Mouse (Mus musculus): ENCODE data around the gene 2810459M11Rik. TPM values are rescaled to one million over a fixed set of nuclear protein-coding genes. Genes with fewer than 3 reads are reported as not detected.

Gene 2810459M11Rik
- total and polyA plus RNA-seq, 2 experiments from 2014 or later: not detected

GRCm38 (mm10) chr1:86021365-86021989, 24.2 kb upstream of the 2810459M11Rik start:
- Histone ChIP-seq H3K4me2 (ENCODE audit: low read depth, low read length) (no peak overlapping the region), H3K4me1 (ENCODE audit: control insufficient read depth, insufficient read depth) (no peaks in the 10 kb centered on the region), H3K27me3 (ENCODE audit: control insufficient read depth, insufficient read depth, low read length) (peaks cover 39% of the 10 kb centered on the region), H3K27ac (ENCODE audit: low read depth) (no peak overlapping the region), H3K9me3 (replicated peaks; ENCODE audit: control insufficient read depth, low read length) (no peaks in the 10 kb centered on the region), H3K36me3 (replicated peaks; ENCODE audit: control insufficient read depth, insufficient read depth, low read length) (no peaks in the 10 kb centered on the region), H3K9ac (replicated peaks; ENCODE audit: low read depth, low read length) (no peak overlapping the region), H3K4me3 (ENCODE audit: low read depth, low read length) (no peak overlapping the region)
- TF ChIP-seq CTCF (IDR thresholded peaks at IDR 0.05; ENCODE audit: low read depth) (peak; percentile 34; the same call in 1 of the 2 replicates), EP300 (IDR thresholded peaks at IDR 0.05; ENCODE audit: low read depth) (no peak)
- 65% methylated on average over 11 of the region's 11 CpGs for WGBS
- ATAC-seq (ENCODE audit: insufficient read depth, low read depth) (no peak), DNase-seq (ENCODE audit: low spot score) (no peak)

- DNase-seq (ENCODE audit: low spot score): no peak
- Histone ChIP-seq H3K27ac (ENCODE audit: low read depth) (no peak overlapping the region), H3K9ac (replicated peaks; ENCODE audit: low read depth, low read length) (no peak overlapping the region)
Measured at GRCm38 (mm10) chr1:86032273-86032987, 13.2 kb upstream of the 2810459M11Rik start.

DNA sequence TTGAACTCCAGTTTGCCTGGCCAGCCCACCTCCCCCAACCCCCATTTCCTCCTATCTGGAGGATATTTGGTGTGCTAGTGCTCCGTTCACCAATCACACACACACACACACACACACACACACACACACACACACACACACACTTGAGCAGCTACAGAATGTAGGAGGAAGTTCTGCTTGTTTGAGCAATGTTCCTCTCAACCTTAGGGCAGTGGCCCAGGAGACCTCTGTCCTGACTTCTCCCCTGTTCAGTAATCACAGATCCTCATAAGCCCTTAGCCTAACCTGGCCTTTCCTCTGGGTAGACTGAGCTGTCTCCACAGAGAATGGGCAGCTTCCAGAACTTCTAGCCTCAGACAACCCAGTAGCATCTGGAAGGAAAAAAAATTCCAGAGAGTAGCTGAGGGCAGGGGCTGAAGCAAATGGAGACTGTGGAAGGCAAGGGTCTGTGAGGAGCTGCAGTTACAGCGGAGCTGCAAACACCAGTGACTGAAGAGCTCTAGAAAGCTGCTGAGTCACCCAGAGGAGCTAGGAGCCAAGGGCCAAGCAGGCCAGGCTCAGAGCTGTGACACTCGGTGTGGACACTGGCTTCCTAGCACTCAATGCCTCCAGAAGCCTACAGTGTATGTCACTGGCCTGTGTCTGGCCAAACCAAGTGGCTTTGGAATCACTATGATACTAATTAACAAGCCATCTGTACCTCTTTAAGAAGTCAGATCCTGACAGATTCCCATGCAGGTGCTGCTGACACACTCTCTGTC, 7.3 kb upstream of the 2810459M11Rik start:
- no peak for ATAC-seq (ENCODE audit: insufficient read depth, low read depth)
- 47% methylated on average over 3 of the region's 3 CpGs for WGBS
- Histone ChIP-seq H3K4me3 (ENCODE audit: low read depth, low read length) (no peak overlapping the region), H3K4me1 (ENCODE audit: control insufficient read depth, insufficient read depth) (no peaks in the 10 kb centered on the region), H3K9me3 (replicated peaks; ENCODE audit: control insufficient read depth, low read length) (0 out of 2 replicates have a peak, but pooled peaks cover 5% of the 10 kb centered on the region), H3K4me2 (ENCODE audit: low read depth, low read length) (no peak overlapping the region), H3K27me3 (ENCODE audit: control insufficient read depth, insufficient read depth, low read length) (no peaks in the 10 kb centered on the region; the same call in 1 of the 2 replicates), H3K36me3 (replicated peaks; ENCODE audit: control insufficient read depth, insufficient read depth, low read length) (no peaks in the 10 kb centered on the region), H3K27ac (ENCODE audit: low read depth) (no peak overlapping the region), H3K9ac (replicated peaks; ENCODE audit: low read depth, low read length) (no peak overlapping the region)
- no peak for TF ChIP-seq CTCF (IDR thresholded peaks at IDR 0.05; ENCODE audit: low read depth)
- TF ChIP-seq EP300 (IDR thresholded peaks at IDR 0.05; ENCODE audit: low read depth): no peak
- DNase-seq (ENCODE audit: low spot score): no peak

More at GRCm38 (mm10) chr1:86032273-86032987, 13.2 kb upstream of the 2810459M11Rik start:
- no peak overlapping the region for H3K4me3 ChIP-seq (ENCODE audit: low read depth, low read length)
- H3K9me3 ChIP-seq (replicated peaks; ENCODE audit: control insufficient read depth, low read length): no peaks in the 10 kb centered on the region
- H3K4me1 ChIP-seq (ENCODE audit: control insufficient read depth, insufficient read depth): no peaks in the 10 kb centered on the region
- 32% methylated on average over 11 of the region's 11 CpGs for WGBS
- H3K36me3 ChIP-seq (replicated peaks; ENCODE audit: control insufficient read depth, insufficient read depth, low read length): no peaks in the 10 kb centered on the region
- no peak for ATAC-seq (ENCODE audit: insufficient read depth, low read depth)
- no peaks in the 10 kb centered on the region for H3K27me3 ChIP-seq (ENCODE audit: control insufficient read depth, insufficient read depth, low read length)
- no peak overlapping the region for H3K4me2 ChIP-seq (ENCODE audit: low read depth, low read length)
- TF ChIP-seq CTCF (IDR thresholded peaks at IDR 0.05; ENCODE audit: low read depth) (no peak), EP300 (IDR thresholded peaks at IDR 0.05; ENCODE audit: low read depth) (no peak)

DNA sequence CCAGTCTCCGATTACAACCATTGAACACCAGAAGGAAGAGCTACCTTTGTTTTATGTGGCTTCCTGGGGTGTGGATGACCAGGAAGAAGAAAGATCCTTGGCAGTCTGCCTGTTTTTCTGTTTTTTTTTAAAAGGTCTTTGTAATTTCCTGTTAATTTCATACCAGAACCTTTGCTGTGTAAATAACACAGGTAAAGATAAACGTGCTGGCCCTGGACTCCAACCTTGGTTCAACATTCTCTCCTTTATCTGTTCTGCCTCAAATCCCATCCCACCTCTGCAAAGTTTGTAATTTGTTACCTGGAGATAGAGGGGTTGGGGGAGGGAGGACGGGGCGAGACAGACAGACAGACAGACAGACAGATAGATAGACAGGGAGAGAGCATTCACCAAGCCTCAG, 5.5 kb upstream of the 2810459M11Rik start:
- Histone ChIP-seq H3K27ac (ENCODE audit: low read depth) (no peak overlapping the region), H3K36me3 (replicated peaks; ENCODE audit: control insufficient read depth, insufficient read depth, low read length) (no peaks in the 10 kb centered on the region), H3K4me1 (ENCODE audit: control insufficient read depth, insufficient read depth) (no peaks in the 10 kb centered on the region), H3K4me3 (ENCODE audit: low read depth, low read length) (no peak overlapping the region), H3K9me3 (replicated peaks; ENCODE audit: control insufficient read depth, low read length) (0 out of 2 replicates have a peak, but pooled peaks cover 5% of the 10 kb centered on the region), H3K4me2 (ENCODE audit: low read depth, low read length) (no peak overlapping the region), H3K9ac (replicated peaks; ENCODE audit: low read depth, low read length) (no peak overlapping the region), H3K27me3 (ENCODE audit: control insufficient read depth, insufficient read depth, low read length) (peaks cover 16% of the 10 kb centered on the region)
- ATAC-seq (ENCODE audit: insufficient read depth, low read depth): no peak
- TF ChIP-seq EP300 (IDR thresholded peaks at IDR 0.05; ENCODE audit: low read depth) (no peak), CTCF (IDR thresholded peaks at IDR 0.05; ENCODE audit: low read depth) (no peak)
- no peak for DNase-seq (ENCODE audit: low spot score)
- WGBS: 56% methylated on average over 4 of the region's 4 CpGs

DNA sequence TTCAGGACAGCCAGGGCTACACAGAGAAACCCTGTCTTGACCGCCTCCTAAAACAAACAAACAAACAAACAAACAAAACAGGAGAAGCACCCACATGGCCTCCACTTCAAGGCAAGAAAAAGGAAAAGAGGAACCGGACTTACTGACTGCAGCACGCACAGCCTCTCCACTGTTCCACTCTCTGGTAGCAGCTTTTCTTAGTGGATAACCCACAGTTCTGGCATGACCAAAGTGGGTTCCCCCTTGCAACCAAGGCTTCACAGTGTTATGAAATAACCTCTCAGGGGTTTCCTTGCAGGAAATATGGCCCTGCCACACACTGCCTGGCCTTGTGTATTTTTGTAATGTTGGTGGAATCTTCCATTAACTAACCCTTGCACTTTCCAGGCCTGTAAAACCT, 4.8 kb upstream of the 2810459M11Rik start:
- DNase-seq (ENCODE audit: low spot score): no peak
- Histone ChIP-seq H3K36me3 (replicated peaks; ENCODE audit: control insufficient read depth, insufficient read depth, low read length) (no peaks in the 10 kb centered on the region), H3K4me1 (ENCODE audit: control insufficient read depth, insufficient read depth) (no peaks in the 10 kb centered on the region), H3K9me3 (replicated peaks; ENCODE audit: control insufficient read depth, low read length) (0 out of 2 replicates have a peak, but pooled peaks cover 5% of the 10 kb centered on the region), H3K4me3 (ENCODE audit: low read depth, low read length) (no peak overlapping the region), H3K9ac (replicated peaks; ENCODE audit: low read depth, low read length) (no peak overlapping the region), H3K27me3 (ENCODE audit: control insufficient read depth, insufficient read depth, low read length) (peaks cover 23% of the 10 kb centered on the region), H3K4me2 (ENCODE audit: low read depth, low read length) (no peak overlapping the region), H3K27ac (ENCODE audit: low read depth) (no peak overlapping the region)
- WGBS: 95% methylated on average over 3 of the region's 3 CpGs
- TF ChIP-seq EP300 (IDR thresholded peaks at IDR 0.05; ENCODE audit: low read depth): no peak
- TF ChIP-seq CTCF (IDR thresholded peaks at IDR 0.05; ENCODE audit: low read depth): no peak
- no peak for ATAC-seq (ENCODE audit: insufficient read depth, low read depth)
